Mouse (Mus musculus): ENCODE data around the gene Sec23a. TPM values are rescaled to one million over a fixed set of nuclear protein-coding genes. Genes with fewer than 3 reads are reported as not detected.

The Sec23a gene
- total and polyA plus RNA-seq, 3 experiments = 12.3 to 24.7 (median 18.0) TPM

DNA sequence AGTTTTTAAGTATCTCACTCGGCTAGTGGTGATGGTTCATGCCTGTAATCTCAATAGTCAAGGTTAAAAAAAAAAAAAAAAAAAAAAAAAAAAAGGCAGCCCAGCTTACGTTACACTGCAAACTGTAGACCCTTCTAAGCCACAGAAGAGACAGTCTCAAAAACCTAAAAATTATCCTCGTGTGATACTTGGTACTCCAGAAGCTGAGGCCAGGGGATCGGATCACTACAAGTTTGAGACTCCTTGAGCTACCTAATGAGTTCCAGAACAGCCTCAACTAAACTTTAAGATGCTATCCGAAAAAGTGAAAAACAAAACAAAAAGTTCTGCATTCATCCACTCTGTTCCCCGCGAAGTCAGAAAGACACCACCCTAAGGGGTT is 884 bp upstream of the Sec23a start:
- H3K9ac ChIP-seq (ENCODE audit: insufficient read depth, low read depth) = peak overlapping the region; percentile 93
- peaks cover 3 to 20% of the 10 kb centered on the region in 2 experiments; a peak in 3 of 4 replicates for H3K4me1 ChIP-seq (ENCODE audit: control insufficient read depth in 1 of 2, insufficient read depth in 2 of 2)
- peak overlapping the region; percentile 88 for H3K4me2 ChIP-seq (ENCODE audit: insufficient read depth, low read depth, poor library complexity, severe bottlenecking)
- TF ChIP-seq GABPA (IDR thresholded peaks at IDR 0.05; ENCODE audit: insufficient replicate concordance, low read depth, low read length) (no peak), ZNF384 (IDR thresholded peaks at IDR 0.05; ENCODE audit: low read depth, low read length) (peak; percentile 90), CHD1 (IDR thresholded peaks at IDR 0.05; ENCODE audit: low read depth, low read length) (0 out of 2 replicates have a peak, but pooled peaks have one; percentile 85)
- DNase-seq (ENCODE audit: extremely low read depth) = no peak
- H3K79me2 ChIP-seq (replicated peaks; ENCODE audit: control insufficient read depth, extremely low read depth, insufficient read depth, poor library complexity, severe bottlenecking) = peaks cover 19% of the 10 kb centered on the region; the same call in 1 of the 2 replicates
- H3K9me3 ChIP-seq (replicated peaks; ENCODE audit: low read length) = no peaks in the 10 kb centered on the region
- no peaks in the 10 kb centered on the region for H3K27me3 ChIP-seq (replicated peaks)
- in situ Hi-C loops (cut with MboI; ENCODE audit: low pct_ligation_motif_present, low pct_unique_long_range_greater_than_20kb, low sequenced_read_pairs) (no loop called here), dilution Hi-C loops (cut with MboI; ENCODE audit: extremely low pct_ligation_motif_present, extremely low pct_unique_long_range_greater_than_20kb, low sequenced_read_pairs) (no loop called here)
- peak overlapping the region; percentile 52 to 89 (median 52) for H3K4me3 ChIP-seq (replicated peaks in 1 of 3; ENCODE audit: low read depth in 2 of 3, low read length in 2 of 3, poor library complexity in 1 of 3)
- H3K27ac ChIP-seq (ENCODE audit: insufficient read depth, low read depth) = no peak overlapping the region
- peaks cover 2 to 26% of the 10 kb centered on the region in 2 experiments for H3K36me3 ChIP-seq (replicated peaks in 1 of 2; ENCODE audit: control insufficient read depth in 1 of 2, insufficient read depth in 1 of 2, low read length in 1 of 2)

DNA sequence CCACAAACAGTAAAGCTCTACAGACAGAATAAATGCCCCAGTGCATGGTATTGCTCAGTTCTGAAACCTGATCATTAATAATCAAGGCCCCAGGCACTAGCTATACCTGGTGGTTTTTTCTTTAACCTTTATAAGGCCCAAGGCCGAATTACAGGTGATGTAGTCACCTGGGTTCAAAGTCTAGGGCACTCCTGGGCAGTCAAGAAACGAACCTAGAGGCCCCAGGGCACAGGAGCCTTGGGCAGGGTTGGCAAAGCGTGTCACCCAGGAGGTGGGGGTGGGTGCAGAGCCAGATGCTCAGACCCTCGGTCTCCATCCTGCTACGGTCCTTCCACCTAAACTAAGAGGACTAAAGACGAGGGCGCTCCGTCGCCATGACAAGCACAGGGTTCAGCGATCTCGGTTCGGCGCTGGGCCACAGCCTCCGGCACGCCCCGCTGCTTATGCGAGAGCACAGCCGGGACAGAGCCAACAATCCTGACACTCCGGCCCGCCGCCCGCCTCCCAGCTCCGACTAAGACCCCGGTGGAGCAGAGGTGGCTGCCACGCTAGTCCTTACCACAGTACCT is 458 bp downstream of the Sec23a start:
- H3K4me1 ChIP-seq (ENCODE audit: control insufficient read depth in 1 of 2, insufficient read depth in 2 of 2) = peaks cover 3 to 20% of the 10 kb centered on the region in 2 experiments; a peak in 3 of 4 replicates
- peaks cover 19% of the 10 kb centered on the region; the same call in 1 of the 2 replicates for H3K79me2 ChIP-seq (replicated peaks; ENCODE audit: control insufficient read depth, extremely low read depth, insufficient read depth, poor library complexity, severe bottlenecking)
- peak overlapping the region; percentile 50 for H3K9ac ChIP-seq (ENCODE audit: insufficient read depth, low read depth)
- H3K36me3 ChIP-seq (replicated peaks in 1 of 2; ENCODE audit: control insufficient read depth in 1 of 2, insufficient read depth in 1 of 2, low read length in 1 of 2) = peaks cover 5 to 21% of the 10 kb centered on the region in 2 experiments
- TF ChIP-seq ZC3H11A (IDR thresholded peaks at IDR 0.05; ENCODE audit: low read depth, low read length) (no peak), UBTF (IDR thresholded peaks at IDR 0.05; ENCODE audit: low read depth, low read length) (peak; percentile 58; the same call in 1 of the 2 replicates)
- peak overlapping the region; percentile 15; the same call in 1 of the 2 replicates for H3K27ac ChIP-seq (ENCODE audit: insufficient read depth, low read depth)
- DNase-seq (ENCODE audit: extremely low read depth) = no peak
- H3K27me3 ChIP-seq (replicated peaks) = no peaks in the 10 kb centered on the region
- peak overlapping the region; percentile 78 to 95 (median 89) for H3K4me3 ChIP-seq (replicated peaks in 1 of 3; ENCODE audit: low read depth in 2 of 3, low read length in 2 of 3, poor library complexity in 1 of 3)
- dilution Hi-C loops (cut with MboI; ENCODE audit: extremely low pct_ligation_motif_present, extremely low pct_unique_long_range_greater_than_20kb, low sequenced_read_pairs) (no loop called here), in situ Hi-C loops (cut with MboI; ENCODE audit: low pct_ligation_motif_present, low pct_unique_long_range_greater_than_20kb, low sequenced_read_pairs) (no loop called here)
- peak overlapping the region; percentile 75 for H3K4me2 ChIP-seq (ENCODE audit: insufficient read depth, low read depth, poor library complexity, severe bottlenecking)
- H3K9me3 ChIP-seq (replicated peaks; ENCODE audit: low read length) = no peaks in the 10 kb centered on the region

DNA sequence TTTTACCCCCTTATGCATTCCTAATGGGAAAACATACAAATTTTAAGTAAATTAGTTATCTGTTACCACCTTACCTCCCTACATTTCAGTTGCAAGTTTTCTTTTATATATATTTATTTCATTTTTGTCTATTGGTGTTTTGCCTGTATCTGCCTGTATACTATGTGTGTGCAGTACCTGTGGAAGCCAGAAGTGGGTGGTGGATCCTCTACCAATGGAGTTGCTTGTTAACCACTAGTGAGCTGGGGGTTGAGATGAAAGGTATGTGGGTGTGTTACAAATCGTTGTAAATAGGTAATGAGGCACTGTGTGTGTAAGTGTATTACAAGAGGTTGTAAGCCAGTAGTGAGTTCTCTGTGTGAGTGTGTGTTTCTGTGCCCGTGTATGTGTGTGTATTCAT is 1.3 kb downstream of the Sec23a start:
- H3K79me2 ChIP-seq (replicated peaks; ENCODE audit: control insufficient read depth, extremely low read depth, insufficient read depth, poor library complexity, severe bottlenecking) = peaks cover 19% of the 10 kb centered on the region; the same call in 1 of the 2 replicates
- peaks cover 5 to 25% of the 10 kb centered on the region in 2 experiments for H3K36me3 ChIP-seq (replicated peaks in 1 of 2; ENCODE audit: control insufficient read depth in 1 of 2, insufficient read depth in 1 of 2, low read length in 1 of 2)
- peak overlapping the region in 1 of 3 experiments; percentile 95 for H3K4me3 ChIP-seq (replicated peaks in 1 of 3; ENCODE audit: low read depth in 2 of 3, low read length in 2 of 3, poor library complexity in 1 of 3)
- H3K27me3 ChIP-seq (replicated peaks) = no peaks in the 10 kb centered on the region
- H3K9ac ChIP-seq (ENCODE audit: insufficient read depth, low read depth) = no peak overlapping the region
- no peaks in the 10 kb centered on the region for H3K9me3 ChIP-seq (replicated peaks; ENCODE audit: low read length)
- in situ Hi-C loops (cut with MboI; ENCODE audit: low pct_ligation_motif_present, low pct_unique_long_range_greater_than_20kb, low sequenced_read_pairs) = no loop called here
- H3K4me1 ChIP-seq (ENCODE audit: control insufficient read depth in 1 of 2, insufficient read depth in 2 of 2) = peaks cover 3 to 20% of the 10 kb centered on the region in 2 experiments; a peak in 3 of 4 replicates
- DNase-seq (ENCODE audit: extremely low read depth) = peak; percentile 41
- dilution Hi-C loops (cut with MboI; ENCODE audit: extremely low pct_ligation_motif_present, extremely low pct_unique_long_range_greater_than_20kb, low sequenced_read_pairs) = no loop called here
- H3K27ac ChIP-seq (ENCODE audit: insufficient read depth, low read depth) = no peak overlapping the region
- no peak for TF ChIP-seq RAD21 (IDR thresholded peaks at IDR 0.05; ENCODE audit: low read depth, low read length)
- TF ChIP-seq CTCF (conservative IDR thresholded peaks at IDR 0.05 in 1 of 2, IDR thresholded peaks at IDR 0.05 in 1 of 2; ENCODE audit: low read depth in 2 of 2, low read length in 2 of 2) = peak in 1 of 2 experiments; percentile 35; a peak in 2 of 4 replicates
- no peak for TF ChIP-seq MXI1 (IDR thresholded peaks at IDR 0.05; ENCODE audit: low read depth, low read length)
- no peak for TF ChIP-seq ZMIZ1 (IDR thresholded peaks at IDR 0.05; ENCODE audit: low read depth, low read length)
- peak overlapping the region; percentile 60; the same call in 1 of the 2 replicates for H3K4me2 ChIP-seq (ENCODE audit: insufficient read depth, low read depth, poor library complexity, severe bottlenecking)

Measured in CH12.LX (cell line).